Mouse (Mus musculus): ENCODE measurements around the gene Plcl1.

The Plcl1 gene

DNA sequence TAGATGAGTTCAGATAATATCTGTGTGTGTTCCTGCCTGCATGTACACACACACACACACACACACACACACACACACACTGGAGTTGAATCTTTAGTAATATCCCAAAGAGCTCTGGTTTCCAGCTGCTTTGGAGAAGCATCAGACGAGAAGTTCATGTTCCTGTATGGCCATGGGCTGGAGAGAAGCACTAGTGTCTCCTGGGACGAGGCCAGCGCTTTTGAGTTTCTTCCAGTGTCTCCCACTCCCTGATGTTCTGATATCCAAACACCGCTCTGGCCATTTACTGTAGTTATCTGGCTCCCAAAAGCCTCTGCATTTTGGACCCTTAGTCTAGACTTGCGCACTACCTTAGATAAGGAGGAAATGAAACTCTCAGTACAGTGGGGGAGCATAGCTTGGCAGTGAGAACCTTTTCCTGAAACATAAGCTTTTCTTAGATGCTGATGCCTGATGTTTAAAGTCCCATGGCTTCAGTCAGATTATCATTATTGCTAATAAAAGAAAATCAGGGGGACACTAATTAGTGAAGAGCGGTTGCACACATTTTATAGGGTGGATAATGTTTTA lies 207.1 kb downstream of the Plcl1 start:
- no peak for DNase-seq (ENCODE audit: low spot score in 2 of 2)

DNA sequence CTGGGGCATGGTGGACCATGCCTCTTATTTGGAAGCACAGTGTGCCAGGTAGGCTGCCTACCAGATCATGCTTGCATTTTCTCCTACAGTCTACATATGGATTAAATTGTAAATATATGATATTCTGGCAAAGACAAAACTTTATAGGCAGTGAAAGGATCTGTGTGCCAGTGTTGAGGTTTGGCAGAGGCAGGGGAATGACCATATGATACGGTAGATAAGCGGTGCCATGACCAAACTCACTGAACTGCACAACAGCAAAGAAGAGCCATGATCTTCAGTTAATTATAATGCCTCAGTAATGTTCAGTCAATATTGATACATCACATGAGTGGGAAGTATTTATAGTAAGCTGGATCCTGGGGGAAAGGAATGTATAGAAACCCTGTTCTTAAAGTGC lies 212.1 kb downstream of the Plcl1 start:
- DNase-seq (ENCODE audit: low spot score in 2 of 2): no peak

DNA sequence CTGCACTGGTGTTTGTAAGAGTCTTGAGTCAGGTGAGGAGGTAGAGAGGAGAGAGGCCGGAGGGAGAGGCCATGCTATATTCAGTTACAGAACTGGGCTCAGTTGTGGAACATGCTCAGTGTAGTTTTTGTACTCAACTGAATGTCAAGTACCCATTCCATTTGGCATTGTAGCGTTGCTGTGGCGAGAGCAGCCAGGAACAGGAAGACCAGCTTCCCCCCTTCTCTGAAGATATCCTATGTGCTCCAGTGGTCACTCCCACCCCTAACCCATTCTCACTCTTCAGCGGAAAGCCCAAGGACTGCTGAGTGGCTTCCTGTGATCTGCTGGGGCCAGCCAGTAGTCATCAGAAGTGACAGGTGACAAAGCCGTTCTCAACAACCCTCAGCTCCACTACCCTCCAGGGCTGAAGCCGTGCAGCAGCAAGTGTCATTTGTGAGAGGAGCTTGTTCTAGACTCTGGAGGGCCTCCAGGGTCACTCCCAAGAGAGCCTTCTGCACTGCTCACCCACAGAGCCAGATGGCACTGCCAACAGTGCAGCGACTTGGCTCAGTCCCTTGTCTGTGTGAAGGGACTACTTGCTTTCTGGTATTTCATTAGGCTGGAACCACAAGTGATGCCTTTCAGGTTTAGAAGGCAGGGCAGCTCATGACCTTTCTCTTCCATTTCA lies 213.0 kb downstream of the Plcl1 start:
- DNase-seq (ENCODE audit: low spot score in 2 of 2): peak in 1 of 2 experiments; percentile 15

DNA sequence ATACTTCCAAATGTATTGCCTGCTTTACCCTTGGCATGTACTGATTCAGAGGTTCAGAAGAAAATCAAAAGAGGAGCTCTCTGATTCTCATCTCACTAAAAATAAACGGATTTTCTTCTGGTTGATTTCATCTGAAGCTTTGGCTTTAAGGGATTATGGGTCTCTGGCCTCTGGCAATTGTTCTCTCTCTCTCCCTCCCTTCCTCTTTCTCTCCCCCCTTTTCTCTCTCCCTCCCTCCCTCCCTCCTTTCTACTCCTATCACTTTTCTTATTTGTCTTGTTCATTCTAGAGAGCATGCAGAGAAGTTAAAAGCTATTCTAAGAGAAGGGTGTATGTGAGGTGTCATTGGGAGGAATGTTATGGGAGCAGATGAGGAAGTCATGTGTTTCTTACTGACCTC lies 225.8 kb downstream of the Plcl1 start:
- DNase-seq (ENCODE audit: low spot score in 2 of 2): no peak

DNA sequence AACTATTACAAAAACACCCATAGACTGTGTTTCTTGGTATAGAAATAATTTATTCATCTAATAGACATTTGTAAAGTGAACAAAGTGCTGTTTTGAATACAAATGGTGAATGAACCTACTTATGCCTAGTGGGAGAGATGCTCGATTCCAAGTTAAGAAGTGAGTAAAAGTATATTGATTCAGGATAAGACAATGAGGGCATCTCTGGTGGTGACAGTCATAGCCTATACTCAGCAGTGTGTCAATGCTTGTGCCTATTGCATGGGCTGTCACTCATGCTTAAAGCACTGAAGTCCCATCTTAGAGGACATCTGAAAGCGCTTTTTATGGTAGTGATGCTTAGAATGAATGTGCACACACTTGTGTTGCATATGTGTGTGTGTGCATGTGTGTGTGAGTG lies 226.3 kb downstream of the Plcl1 start:
- DNase-seq (ENCODE audit: low spot score in 2 of 2): no peak

DNA sequence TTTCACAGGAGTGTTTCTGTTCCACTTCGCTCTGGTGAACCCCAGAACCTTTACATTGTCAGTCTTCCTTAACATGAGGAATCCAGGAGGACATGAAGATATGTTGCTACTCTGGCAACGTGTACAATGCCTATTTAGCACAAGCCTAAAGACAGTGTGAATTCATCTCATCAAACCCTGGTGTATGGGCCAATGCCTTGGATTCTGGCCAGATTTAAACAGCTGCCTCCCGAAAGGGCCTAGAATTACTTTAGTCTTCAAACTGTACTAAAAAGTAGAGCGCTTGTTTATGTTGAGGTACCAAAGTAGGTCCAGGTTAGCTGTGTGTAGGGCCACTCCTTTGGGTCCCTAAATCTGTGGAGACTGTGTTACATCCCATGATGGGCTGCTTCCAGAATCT lies 227.6 kb downstream of the Plcl1 start:
- DNase-seq (ENCODE audit: low spot score in 2 of 2): no peak

DNA sequence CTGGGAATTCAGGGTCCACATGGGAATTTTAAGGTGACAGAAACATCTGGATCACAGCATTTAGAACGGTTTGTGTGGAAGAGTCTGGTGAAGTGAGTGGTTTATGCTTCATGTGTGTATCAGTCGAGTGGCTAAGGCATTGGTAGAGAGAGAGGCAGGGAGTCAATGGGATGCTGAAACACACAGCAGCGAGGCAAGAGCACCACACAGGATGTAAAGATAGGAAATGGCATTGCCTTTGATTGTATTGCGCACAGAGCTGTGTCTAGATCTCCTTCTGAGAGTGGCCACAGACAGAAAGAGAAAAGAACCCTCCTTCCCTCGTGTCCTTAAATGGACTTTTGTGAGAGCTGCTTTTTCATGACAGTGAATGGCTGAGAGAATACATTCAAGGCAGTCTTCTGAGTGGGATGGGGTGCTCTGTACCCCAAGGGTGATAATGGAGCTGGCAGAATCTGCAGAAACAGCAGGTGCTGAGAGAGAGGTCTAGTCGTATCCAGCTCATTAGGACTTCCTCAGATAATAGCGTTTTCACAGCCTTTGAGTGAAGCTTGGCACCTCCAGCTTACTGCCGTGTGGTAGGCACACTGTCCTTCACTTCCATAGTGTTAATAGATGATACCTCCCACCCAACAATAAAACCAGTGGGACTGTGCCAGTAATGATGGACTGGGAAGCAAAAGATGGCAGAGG lies 253.9 kb downstream of the Plcl1 start:
- DNase-seq (ENCODE audit: low spot score in 2 of 2): peak in 1 of 2 experiments; percentile 8

DNA sequence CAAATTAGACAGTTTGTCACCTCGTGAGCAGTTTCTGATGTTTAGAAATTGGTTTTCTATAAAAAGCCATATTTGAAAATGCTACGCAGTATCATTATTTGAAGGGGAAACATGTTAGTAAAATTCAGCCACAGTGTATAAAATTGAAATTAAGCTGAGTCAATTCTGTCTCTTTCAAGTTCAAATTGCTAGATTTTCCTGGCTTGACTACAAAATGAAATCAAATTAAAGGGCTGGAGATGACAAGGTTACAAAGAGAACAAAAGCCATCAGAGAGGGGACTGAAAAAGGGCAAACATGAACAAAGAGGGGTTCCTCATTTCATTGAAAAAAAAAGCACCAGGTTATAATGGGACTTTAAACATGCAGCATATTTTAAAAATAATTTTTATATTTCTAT lies 255.7 kb downstream of the Plcl1 start:
- DNase-seq (ENCODE audit: low spot score in 2 of 2): no peak

DNA sequence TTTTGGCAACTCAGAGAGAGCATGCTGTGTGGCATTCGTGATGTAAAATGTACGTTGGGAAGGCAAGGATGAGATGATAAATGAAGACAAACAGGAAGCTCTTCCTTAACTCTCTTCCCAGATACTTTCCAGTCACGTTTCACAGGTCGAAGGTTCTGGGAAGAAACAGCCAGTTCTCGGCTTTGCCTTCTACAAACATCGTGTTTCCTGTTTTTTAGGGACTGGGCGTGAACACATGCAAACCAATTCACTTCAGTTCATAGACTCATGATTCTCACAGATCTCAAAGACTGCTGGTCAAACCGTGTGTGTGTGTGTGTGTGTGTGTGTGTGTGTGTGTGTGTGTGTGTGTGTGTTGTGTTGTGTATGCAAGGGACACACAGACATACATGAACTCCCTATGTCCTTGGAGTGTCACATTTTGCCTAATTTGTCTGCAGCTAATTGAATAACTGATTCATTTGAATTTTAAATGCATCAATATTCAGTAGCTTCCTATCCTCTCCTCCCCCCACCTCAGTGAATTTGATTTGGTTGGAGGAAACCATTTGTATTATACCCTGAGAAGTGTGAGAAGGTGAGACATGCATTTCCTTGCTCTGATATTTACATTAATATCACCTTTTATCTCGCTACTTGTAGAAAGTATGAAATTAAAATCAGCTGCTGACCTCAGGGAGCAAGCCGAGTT lies 259.6 kb downstream of the Plcl1 start:
- DNase-seq (ENCODE audit: low spot score in 2 of 2): no peak

DNA sequence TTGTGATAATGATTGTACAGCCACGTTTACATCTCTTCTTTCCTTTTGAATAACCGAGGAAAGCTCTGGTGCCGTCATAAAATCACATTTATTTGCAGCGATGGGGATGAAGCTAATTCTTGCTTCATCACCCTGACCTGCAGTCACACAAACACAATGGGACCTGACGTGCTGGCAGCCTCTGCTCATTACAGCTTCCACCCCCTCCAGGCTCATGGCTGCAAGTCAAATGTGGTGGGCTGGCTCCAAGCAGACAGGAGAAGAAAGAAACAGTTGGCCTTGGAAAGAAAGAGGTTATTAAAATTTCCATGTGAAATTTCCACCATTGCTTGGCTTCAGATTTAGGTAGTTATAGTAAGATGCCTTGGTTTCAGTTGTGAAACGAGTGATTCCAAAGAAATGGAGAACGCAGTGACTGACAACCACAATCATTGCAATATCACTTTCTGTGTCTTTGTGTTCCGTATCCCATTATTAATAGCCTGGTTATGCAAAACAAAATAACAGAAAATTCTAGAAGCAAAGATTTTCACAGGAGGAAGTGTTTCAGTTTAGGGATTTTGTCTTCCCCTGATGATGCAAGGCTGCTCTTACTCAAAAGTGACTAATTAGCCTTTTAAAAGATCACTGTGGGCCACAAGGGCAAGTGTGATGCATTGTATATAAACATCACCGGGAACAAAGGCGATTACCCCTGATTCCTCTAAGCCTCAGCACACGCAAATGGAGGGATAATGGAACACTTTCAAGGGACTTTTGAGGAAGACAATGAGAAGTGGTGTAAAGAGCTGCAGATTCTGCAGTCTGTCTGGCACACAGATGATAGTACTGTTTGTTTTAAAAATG lies 260.3 kb downstream of the Plcl1 start:
- peak; percentile 17 to 31 for DNase-seq (ENCODE audit: low spot score in 2 of 2)

DNA sequence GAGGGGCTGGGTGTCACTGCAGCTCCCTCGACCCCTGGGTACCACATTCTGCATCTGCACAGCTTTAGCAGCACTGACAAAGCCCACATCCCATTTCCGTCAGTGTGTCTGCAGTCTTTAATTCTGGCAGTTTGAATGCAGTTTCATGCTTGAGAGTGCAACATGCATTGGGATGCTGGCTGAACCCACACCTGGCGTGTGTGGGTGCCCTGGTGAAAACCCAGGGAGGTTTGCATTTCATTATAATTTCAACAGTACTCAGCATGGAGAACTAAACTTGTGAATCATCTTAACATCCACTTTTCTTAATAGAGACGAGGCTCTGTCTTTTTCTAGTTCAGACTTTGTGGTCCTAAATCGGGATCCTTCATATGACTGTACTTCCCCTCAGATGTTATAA lies 261.1 kb downstream of the Plcl1 start:
- DNase-seq (ENCODE audit: low spot score in 2 of 2): no peak

DNA sequence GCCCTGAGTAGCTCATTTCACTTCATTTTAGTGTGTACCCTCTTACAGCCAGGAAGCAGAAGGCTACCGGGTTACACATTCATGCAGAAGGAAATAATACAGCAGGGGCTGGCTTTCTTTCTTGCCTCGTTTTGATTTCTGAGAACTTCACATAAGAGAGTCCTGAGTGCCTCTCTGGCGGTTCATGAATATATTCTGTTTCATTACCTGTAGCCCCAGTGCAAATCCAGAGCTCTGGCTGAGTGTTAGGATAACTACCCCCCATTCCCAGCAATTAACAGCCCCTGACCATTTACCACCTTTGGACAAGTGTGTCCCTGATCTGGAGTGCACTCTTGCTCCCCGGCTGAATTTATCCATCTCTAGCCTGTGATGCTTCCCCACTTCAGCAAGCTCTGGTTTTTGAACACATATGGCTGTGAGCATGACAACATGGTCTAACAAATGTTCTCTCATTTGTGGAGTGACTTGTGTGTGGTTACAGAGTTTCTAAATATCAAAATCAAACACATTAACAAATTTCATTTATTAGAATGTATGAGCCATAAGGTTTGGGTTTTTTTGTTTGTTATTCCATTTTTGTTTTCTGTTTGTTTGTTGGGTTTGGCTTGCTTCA lies 263.0 kb downstream of the Plcl1 start:
- no peak for DNase-seq (ENCODE audit: low spot score in 2 of 2)

DNA sequence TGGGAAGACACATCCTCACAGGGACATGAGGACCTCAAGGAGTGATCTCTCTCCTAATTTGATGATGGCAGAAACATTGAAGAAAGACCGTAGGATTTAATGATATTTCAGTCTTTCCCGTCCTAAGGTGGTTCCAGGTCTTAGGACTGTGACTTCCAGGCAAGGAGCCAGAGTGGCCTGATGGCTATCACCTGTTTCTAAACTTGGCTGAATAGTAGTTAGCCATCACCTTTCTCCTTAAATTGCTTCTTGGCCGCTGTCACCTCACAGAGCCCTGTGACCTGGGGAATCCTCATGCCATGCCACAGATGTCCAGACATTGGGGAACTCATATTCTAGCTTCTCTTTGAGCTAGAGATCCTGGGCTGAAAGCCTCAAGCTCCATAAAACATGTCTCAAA lies 277.0 kb downstream of the Plcl1 start:
- no peak for DNase-seq (ENCODE audit: low spot score in 2 of 2)

DNA sequence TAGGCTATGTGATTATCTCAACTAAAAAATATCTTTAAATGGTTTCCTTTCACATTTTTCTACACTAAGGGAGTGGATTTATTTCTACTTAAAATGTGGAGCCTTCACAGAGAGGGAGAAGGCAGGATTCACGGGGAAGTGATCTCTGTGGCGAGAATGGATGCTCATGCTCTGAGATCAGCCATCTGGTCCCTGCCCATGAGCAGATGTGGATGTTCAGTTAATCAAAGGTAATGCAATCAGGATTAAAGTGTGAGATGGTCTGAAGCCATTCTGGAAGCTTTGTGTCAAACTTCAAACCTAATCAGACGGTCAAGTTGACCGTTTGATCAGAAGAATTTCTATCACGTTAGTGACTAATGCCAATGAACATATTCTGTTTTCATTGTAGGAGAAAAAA lies 280.5 kb downstream of the Plcl1 start:
- DNase-seq (ENCODE audit: low spot score in 2 of 2): no peak

DNA sequence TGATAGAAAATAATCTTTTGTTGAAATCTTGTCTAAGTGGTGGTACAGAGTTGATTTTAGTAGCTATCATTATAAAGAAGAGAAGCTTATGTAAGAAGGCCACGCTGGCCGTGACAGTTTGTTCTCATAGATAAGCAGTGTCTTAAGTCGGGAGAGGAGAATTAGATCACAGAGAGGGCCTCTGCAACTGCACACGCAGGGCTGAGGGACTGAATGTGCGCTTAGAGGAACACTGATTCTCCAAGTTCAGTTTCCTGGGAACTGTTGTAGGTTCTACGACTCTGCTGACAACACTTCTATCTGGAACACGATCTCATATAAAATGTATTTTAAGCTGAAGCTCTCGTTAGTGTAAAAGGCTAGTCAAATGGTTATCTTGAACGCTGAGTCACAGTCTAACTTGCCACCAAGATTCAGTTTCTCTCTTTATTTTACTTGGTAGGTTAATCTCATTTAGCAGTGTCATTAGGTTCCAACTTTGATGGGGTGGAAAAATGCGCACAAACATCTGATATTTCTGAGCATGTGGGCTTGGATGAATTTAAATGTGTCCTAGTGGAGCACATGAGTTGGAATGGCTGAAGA lies 288.0 kb downstream of the Plcl1 start:
- DNase-seq (ENCODE audit: low spot score in 2 of 2): no peak

DNA sequence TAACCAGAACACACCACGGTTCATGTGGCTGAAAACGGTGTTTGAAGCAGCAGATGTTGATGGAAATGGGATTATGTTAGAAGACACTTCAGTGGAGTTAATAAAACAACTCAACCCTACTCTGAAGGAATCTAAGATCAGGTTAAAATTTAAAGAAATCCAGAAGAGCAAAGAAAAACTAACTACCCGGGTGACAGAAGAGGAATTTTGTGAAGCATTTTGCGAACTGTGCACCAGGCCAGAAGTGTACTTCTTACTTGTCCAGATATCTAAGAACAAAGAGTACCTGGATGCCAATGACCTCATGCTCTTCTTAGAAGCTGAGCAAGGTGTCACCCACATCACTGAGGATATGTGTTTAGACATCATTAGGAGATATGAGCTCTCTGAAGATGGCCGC lies 290.5 kb downstream of the Plcl1 start:
- no peak for DNase-seq (ENCODE audit: low spot score in 2 of 2)

DNA sequence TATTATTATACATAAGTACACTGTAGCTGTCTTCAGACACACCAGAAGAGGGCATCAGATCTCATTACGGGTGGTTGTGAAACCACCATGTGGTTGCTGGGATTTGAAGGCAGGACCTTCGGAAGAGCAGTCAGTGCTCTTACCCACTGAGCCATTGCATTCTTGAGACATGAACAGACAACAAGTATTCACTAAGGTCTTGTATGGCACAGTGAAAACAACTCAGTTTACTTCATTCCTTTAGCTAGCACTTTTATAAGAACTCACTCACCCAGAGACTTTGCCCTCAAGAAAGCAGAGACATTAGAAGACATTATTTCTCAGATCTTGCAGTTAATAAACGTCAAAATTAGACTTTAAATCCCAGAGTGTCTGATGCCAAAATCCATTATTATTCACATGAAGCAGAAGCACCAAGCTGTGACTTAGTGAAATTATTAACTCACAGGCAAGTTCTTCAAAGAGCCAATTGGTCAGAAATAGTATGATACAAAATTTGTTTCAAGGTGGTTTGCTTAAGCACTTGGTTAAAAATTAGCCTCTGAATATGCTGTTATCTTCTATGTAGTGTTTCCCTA lies 293.8 kb downstream of the Plcl1 start:
- no peak for DNase-seq (ENCODE audit: low spot score in 2 of 2)

DNA sequence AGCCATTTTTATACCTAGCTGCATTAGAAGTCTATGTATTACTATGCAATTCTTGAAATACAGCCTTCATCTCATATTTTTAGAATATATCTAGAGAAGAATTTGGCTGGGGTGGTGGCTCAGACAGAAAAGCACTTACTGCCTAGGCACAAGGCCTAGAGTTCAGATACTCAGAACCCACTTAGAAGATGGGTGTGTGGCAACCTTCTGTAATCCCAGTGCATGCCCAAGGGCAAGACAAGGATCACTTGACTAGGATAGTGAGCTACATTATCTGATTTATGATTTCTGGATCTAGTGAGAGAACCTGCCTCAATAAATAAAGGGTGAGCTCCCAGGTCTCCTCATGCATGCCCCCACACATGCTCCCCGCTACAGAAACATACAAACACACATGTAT lies 294.3 kb downstream of the Plcl1 start:
- DNase-seq (ENCODE audit: low spot score in 2 of 2): no peak

DNA sequence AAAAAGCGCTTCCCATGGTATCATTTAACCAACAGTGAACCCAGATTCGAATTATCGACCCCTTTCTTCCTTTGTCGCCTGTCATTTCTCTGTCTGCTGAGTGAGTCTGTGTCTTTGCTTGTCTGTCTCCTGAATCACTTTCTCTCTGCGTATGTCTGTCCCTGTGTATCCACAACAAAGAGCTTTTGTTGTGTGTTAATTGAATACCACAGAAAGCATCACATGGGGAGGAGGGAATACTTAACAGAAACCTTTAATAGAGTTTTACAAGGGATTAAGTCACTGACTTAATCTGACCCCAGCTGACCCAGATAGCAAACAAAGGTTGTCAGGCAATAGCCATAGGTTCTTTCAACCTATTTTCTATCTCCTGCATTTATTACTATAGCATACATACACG lies 295.0 kb downstream of the Plcl1 start:
- no peak for DNase-seq (ENCODE audit: low spot score in 2 of 2)

DNA sequence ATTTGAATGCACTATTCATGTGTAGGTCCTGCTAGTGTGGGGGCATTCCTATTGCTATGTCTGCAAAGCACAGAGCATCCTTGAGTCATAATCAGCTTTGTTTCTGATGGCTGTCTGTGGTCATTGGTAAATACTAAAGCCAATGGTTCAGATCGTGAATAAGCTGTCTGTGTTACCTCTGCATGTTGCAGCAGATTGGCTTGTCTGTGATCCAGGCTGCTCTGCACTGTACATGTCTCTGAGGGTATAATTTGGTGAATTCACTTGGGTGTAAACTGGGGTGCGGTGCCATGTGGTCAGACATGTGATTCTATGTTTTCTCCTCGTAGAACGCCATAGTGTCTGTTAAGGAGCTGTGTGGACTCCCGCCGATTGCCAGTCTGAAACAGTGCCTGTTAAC lies 295.9 kb downstream of the Plcl1 start:
- no peak for DNase-seq (ENCODE audit: low spot score in 2 of 2)

DNA sequence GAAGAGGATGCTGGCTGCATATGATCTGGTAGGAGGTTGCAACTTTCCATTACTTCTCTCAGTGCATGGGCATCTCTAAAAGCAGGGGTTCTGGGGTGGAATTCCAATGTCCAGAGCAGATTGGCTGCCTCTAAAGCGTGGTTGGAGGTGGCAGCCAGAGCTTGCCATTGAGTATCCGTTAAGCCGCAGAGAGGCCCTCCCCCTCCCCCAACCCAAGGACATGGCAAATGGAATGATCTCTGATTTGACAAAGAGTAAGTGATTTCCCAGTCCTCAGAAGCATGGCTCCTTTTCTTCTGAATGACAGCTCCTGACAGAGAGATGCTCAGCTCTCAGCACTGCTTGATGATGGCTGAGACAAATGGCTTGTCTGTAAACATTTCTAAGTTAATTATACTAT lies 296.4 kb downstream of the Plcl1 start:
- no peak for DNase-seq (ENCODE audit: low spot score in 2 of 2)

Measured in frontal cortex, postnatal 10 days (tissue).